Mouse (Mus musculus): Measurements from ENCODE around the gene Mink1.

DNA sequence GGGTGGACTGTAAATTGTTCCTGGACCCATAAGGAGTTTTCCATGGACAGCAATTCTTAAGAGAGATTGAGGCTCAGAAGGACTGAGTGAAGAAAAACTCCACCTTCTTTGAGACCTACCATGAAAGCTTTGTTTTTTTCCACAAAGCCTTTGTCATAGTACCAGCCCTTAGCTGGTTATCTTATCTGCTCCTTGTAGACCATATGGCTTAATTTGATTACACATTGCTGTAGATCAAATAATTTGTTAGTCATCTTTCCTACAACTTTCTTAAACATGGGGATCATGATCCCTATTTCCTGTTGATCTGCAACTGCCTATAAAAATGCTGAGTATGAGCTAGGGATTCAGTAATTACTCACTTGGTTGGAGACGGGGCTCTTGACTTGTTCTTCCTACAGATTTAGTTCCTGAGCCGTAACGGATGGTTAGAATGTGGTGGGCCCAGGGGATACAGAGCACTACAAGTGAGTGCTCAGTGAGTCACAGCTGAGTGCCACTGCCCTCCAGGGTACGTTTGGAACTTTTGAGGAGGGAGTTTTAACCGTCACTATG is 9.7 kb downstream of the Mink1 start:
- no peak for TF ChIP-seq POLR2A (IDR thresholded peaks at IDR 0.05; ENCODE audit: extremely low read depth, insufficient read depth, low read length)
- TF ChIP-seq CTCF (IDR thresholded peaks at IDR 0.05; ENCODE audit: low read depth, low read length) = no peak
